Mouse (Mus musculus): ENCODE measurements around the gene D630003M21Rik.

The D630003M21Rik gene

GRCm38 (mm10) chr2:158141271-158141670 lies 87.8 kb downstream of the D630003M21Rik start:
- no peak for DNase-seq (ENCODE audit: low spot score)

- DNase-seq (ENCODE audit: low spot score) = no peak
Measured at GRCm38 (mm10) chr2:158140664-158141063, 88.4 kb downstream of the D630003M21Rik start.

GRCm38 (mm10) chr2:158139628-158140027 lies 89.4 kb downstream of the D630003M21Rik start:
- DNase-seq (ENCODE audit: low spot score) = peak; percentile 43

- DNase-seq (ENCODE audit: low spot score) = no peak
Measured at GRCm38 (mm10) chr2:158138778-158139177, 90.2 kb downstream of the D630003M21Rik start.

GRCm38 (mm10) chr2:158137771-158138170 lies 91.3 kb downstream of the D630003M21Rik start:
- DNase-seq (ENCODE audit: low spot score) = no peak

GRCm38 (mm10) chr2:158136205-158136604 lies 92.8 kb downstream of the D630003M21Rik start:
- no peak for DNase-seq (ENCODE audit: low spot score)

GRCm38 (mm10) chr2:158133050-158133449 lies 96.0 kb downstream of the D630003M21Rik start:
- DNase-seq (ENCODE audit: low spot score) = no peak

All from ovary, adult 18-20 months (tissue).